Mouse (Mus musculus) cerebellum, adult 2 months (tissue): ENCODE measurements around the gene Dnajb4.

Source experiments
- CTCF ChIP-seq: fragments of 200-500 bp; IDR thresholded peaks from 2 replicates; pipeline ENCODE4 v1.5.1; 2011; ENCODE audit warnings: low read depth, mild to moderate bottlenecking, control low read depth, low read length, moderate library complexity, borderline replicate concordance; ENCODE audit not compliant: insufficient read depth
- POLR2A ChIP-seq: fragments of 200-500 bp; IDR thresholded peaks from 2 replicates; pipeline ENCODE4 v1.6.1; 2011; ENCODE audit warnings: low read length, control low read depth, borderline replicate concordance; ENCODE audit not compliant: insufficient read depth

DNA sequence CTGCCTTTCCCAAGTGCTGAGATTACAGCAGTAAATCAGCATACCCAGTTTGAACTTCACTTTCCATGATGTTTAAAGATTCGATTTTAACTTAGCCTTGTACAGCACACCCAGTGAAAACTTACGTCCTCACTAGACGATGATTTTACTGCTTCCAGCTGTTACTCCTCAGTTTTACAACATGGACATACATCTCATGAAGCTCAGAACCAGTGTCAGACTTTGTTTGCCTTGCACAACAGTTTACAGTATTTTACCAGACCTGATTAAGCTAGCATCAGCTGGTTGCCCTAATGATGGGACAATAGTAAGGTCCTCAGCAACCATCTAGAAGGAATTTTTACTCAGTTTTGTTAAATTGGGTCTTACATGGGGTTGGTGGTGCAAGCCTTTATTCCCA is 31.0 kb upstream of the Dnajb4 start:
- TF ChIP-seq CTCF (no peak), POLR2A (no peak)
